Mouse (Mus musculus) testis, postnatal 10 days (tissue): ENCODE measurements at regions not wholly inside any gene's neighbourhood (a gene's known extent, or its start where the extent isn't known, plus 50 kb on each side); places are given as distances from the start of the nearest gene placed in this dataset.

Experiments
- DNase-seq: peaks from one replicate; pipeline ENCODE4 v3.0.0; 2021; ENCODE audit warnings: low spot score

DNA sequence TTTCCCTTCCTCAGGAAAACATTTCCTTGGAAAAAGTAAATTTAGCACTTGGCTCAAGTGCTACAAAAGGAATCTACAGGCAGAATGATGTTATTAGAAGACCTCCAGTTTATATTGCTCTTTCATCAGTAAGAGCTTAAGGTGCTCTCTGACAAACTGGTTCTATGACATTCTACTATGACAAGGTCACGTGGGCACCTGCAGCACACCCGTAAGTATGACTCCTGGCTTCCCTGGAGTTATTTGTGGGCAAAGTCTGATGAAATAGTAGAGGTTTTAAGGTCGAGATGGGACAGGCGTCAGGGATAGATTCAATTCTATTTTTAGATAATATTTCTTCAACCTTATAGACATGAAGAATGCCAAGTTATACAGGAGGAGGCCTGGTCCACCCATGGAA is 84.9 kb upstream of the Ccn6 start:
- DNase-seq: no peak

- no peak for DNase-seq
These were observed 83.4 kb upstream of the Ccn6 start for GRCm38 (mm10) chr10:39246984-39247383.

DNA sequence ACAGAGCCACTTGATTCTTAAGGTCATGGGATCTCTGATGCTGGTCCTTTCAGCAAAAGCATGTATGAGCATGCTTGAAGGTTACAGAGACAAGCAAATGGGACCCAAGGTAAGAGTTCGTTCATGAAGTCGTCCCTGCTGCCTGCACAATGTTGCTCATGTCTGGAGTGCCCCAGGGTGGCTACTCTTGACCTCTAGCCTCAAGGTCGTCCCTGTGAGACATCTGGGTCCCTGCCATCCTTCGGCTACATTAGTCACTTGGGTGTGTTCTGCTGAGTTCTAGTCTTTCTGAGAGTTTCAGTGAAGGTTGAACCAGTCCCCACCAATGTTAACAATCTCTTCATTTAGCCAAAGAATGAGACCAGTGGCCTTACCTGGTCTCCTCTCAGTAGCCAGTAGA is 81.5 kb upstream of the Ccn6 start:
- no peak for DNase-seq

- DNase-seq: no peak
These were observed 80.5 kb upstream of the Ccn6 start for GRCm38 (mm10) chr10:39244061-39244460.

DNA sequence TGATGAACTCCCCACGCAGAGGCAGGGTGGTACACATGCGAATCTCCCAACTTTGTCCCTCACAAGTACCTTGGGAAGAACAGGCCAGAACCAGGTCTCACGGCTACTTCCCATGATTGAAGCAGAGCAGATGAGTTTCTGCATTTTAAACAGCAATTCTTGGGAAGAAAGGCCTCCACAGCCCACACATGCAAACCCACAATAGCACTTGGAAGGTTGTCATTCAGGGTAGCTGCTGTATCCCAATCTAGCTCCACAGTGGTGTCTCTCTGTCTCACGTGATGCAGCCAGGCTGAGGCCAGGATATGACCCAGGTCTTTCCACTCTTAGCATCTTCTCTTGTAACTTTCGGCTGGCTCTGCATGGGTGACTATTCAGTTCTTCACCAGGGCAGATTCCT is 78.8 kb upstream of the Ccn6 start:
- DNase-seq: no peak

DNA sequence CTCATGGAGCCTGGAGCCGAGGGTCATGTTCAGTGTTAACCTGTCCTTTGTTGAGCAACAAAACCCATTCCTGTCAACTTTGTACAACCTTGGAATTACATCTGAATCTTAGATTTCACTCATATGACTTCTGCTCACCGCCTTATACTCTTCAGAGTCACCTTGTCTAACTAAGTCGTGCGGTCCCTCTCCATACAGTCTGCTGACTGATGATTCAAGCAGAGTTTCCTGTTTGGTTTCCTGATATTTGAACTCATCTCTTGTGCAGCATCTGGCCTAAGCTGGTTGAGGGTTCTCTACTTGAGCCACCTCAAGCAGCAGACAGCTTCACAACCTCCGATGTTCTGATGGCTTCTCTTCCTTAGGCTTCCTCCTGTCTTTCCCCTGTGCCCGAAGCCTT is 78.3 kb upstream of the Ccn6 start:
- DNase-seq: no peak

- no peak for DNase-seq
These were observed 77.9 kb upstream of the Ccn6 start for GRCm38 (mm10) chr10:39241486-39241885.

DNA sequence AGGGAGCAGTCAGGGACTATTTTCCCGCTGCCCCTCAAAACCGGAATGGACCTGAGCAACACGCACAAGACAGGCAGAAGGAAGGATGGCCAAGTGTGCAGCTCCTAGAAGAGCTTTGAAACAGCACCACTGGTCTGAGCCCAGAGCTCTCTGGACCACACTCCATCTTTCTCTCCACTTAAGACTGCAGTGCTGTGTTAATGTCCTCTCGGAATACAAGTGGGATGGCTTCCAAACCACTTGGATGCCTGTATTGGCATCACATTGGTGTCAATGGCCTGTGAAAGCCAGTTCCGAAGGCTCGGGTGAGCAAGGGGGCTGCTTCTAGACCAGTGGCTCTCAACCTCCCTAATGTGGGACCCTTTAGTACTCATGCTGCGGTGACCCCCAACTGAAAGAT is 77.4 kb upstream of the Ccn6 start:
- no peak for DNase-seq

DNA sequence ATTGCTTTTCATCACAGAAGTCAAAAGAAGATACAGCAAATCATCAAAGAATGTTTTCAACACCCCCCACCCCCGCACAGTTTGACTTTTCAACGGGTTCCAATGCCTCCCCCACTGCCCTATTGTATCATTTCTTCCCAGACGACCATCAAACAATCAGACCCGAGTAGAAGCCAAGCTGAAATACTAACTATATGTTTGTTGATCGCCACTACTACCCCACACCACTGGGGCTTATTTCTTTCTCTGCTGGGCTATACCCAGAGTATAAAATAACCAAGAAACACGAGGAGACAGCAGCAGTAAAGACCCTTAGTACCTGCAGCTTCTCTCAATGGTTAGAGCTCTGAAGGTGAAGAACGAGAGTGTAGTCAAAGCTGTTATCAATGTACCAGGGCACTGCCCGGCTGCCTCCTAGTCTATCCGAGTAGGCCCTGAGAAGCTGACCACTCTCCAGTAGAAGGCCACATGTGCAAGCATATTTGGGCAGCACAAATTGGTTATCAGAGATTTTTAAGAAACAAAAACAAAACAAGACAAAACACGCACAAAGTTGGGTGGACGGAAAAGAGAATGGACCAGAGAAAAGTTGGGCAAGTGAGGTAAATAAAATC is 76.7 kb upstream of the Ccn6 start:
- DNase-seq: no peak

DNA sequence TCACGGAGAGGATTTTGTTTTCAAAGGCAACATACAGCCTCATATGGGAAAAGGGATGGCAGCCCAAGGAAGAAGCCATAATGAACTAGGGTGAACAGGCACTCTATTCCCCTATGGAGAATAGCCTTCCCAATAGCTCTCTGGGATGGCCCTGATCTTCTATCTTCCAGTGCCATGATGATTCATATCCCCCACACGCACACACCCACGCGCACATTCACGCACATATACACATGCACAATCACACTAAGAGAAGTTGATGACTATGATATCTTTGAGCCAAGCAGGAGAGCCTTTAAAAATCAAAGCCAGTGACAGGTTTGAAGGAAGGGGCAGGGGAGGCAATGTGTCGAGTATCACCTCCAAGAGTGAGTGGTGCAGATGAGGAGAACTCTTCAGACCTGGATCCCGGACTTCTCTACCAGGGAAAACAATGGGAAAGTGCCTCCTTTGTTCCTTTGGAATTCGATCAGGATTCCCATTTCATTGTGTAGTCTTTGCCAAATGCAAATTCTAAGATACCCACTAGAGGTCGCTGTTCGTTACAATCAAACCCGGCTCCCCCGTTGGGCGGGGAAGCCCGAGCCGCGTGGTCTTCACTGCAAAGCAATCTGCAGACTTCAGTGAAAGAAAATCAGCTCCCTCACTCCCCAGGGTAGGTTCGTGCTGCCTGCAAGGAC is 76.0 kb upstream of the Ccn6 start:
- DNase-seq: peak; percentile 83

- peak; percentile 64 for DNase-seq
These were observed 75.0 kb upstream of the Ccn6 start for GRCm38 (mm10) chr10:39238596-39238995.

DNA sequence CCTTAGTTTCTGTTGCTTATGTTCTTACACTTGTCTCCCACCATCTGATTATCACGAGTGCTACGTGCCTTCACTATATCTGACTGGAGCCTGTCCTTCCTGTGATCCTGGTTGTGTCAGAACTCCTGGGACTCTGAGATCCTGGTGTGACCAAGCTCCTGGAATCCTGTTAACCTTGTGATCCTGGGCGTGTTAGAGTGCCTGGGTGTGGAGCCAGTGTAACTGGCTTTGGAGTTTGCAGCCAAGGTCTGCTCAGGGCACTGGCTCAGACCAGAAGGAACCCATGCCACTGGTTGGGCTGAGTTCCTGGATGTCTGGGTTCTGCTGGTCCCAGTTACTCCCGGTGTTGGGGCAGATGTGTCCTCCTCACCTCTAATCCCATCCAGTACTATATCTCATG is 74.0 kb upstream of the Ccn6 start:
- no peak for DNase-seq

GRCm38 (mm10) chr10:39233926-39234450 is 70.4 kb upstream of the Ccn6 start:
- DNase-seq: no peak

DNA sequence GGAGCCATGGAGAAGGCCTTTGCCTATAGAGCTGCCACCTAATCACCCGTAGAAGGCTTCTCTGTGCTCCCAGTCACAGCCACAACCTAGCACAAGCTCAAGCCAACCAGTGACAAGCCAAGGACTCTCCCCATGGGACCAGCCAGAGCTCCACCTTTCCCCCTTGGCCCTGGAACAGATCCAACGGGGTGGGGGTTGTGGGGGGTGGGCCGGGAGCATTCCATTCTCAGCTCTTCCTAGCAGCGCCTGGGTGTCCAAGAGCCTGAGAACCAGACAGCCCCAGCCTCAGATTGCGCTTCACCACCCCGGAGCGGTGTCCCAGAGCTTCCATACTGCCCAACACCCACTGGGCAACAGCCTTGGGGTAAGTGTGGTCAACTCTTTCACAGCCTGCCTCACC is 69.6 kb upstream of the Ccn6 start:
- no peak for DNase-seq

- no peak for DNase-seq
These were observed 67.2 kb upstream of the Ccn6 start for GRCm38 (mm10) chr10:39230634-39231410.

- no peak for DNase-seq
These were observed 65.6 kb upstream of the Ccn6 start for GRCm38 (mm10) chr10:39229233-39229632.

GRCm38 (mm10) chr10:39228027-39228426 is 64.4 kb upstream of the Ccn6 start:
- DNase-seq: no peak

DNA sequence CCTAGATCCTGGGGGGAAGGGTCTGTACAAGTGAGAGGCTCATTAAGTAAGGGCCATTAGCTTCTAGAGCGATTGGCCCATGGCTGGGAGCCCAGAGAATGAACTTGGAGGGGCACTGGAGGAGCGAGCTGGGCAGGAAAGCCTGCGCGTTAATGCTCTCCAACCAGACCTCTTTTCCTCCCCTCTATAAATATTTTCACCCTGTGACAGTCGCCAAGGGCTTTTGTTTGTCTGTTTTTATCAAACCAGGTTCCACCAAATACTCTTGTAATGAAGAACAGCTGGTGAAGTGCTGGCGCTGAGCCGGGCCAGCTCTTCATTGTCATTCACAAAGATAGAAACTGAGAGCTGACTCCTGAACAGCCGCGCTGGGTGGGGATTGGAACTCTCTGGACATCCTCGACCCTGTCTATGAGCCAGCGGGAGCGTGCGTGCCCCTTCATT is 63.9 kb upstream of the Ccn6 start:
- DNase-seq: no peak

GRCm38 (mm10) chr10:39226518-39226917 is 62.9 kb upstream of the Ccn6 start:
- no peak for DNase-seq

DNA sequence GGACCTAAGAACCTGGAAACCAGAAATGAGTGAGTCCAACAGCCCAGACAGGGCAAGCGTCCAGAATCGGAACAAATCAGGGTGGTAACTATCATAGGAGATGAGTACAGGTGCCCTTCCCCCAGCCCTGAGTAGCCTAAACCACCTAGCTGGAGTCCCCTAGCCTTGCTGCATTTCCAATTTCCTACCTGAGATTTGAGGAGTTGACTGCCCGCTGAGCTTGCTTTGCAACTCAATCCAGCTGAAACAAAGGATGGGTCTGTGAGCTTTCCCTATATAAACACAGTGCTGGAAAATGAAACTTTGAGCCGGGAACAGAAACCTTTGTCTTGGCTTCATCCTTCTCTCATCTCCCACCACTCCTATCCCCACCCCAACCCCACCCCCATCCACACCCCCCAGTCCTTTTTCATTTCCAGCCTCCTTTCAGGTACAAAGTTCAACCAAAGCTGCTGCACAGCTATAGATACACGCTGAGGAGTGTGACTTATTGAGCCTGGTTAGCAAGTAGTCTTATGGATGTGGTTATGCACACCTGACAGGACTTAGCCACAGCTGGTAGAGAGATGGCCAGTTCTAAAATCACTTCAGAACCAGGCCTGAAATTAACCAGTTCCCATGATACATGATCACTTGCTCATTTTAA is 61.0 kb upstream of the Ccn6 start:
- DNase-seq: no peak

- DNase-seq: no peak
These were observed 57.4 kb upstream of the Ccn6 start for GRCm38 (mm10) chr10:39221028-39221427.

GRCm38 (mm10) chr10:39219366-39219765 is 55.8 kb upstream of the Ccn6 start:
- no peak for DNase-seq

GRCm38 (mm10) chr10:39218151-39218550 is 54.6 kb upstream of the Ccn6 start:
- no peak for DNase-seq
